Mouse (Mus musculus) megakaryocyte, embryonic 14.5 days (primary cell): ENCODE data around the gene Adamts7. TPM values are rescaled to one million over a fixed set of nuclear protein-coding genes. Genes with fewer than 3 reads are reported as not detected.

Source experiments
- H3K27me3 ChIP-seq: replicated peaks from 2 replicates; pipeline ENCODE3; 2012; ENCODE audit warnings: inconsistent platforms
- H3K36me3 ChIP-seq: replicated peaks from 2 replicates; pipeline ENCODE3; 2012; ENCODE audit warnings: low read length, inconsistent platforms, mixed read lengths
- H3K4me1 ChIP-seq: 2 replicates; pipeline ENCODE4 v1.6.1; 2012; ENCODE audit warnings: inconsistent platforms
- H3K4me3 ChIP-seq: replicated peaks from 2 replicates; pipeline ENCODE3; 2012; ENCODE audit warnings: moderate library complexity, mild to moderate bottlenecking, inconsistent platforms
- H3K9me3 ChIP-seq: 2 replicates; pipeline ENCODE4 v1.6.1; 2012; ENCODE audit warnings: inconsistent platforms
- FLI1 ChIP-seq: IDR thresholded peaks from 2 replicates; pipeline ENCODE4 v1.6.1; 2012; ENCODE audit warnings: low read length, inconsistent platforms, mixed read lengths
- GATA1 ChIP-seq: IDR thresholded peaks from 3 replicates; pipeline ENCODE4 v1.6.1; 2012; ENCODE audit warnings: mixed read lengths, low read length, inconsistent platforms, borderline replicate concordance
- polyA plus RNA-seq: library from polyadenylated mRNA; stranded (reverse); fragments of >175 nt; gene quantifications from 2 replicates; pipeline ENCODE4 v1.2.3, GENCODE M21; 2012; ENCODE audit warnings: low replicate concordance; ENCODE audit not compliant: insufficient read depth

Adamts7 gene
- polyA plus RNA-seq, 1 experiment = 0.03 TPM

- Histone ChIP-seq H3K4me1 (peaks cover 10% of the 10 kb centered on the region), H3K9me3 (no peaks in the 10 kb centered on the region), H3K27me3 (peaks cover 55% of the 10 kb centered on the region), H3K4me3 (no peak overlapping the region), H3K36me3 (peaks cover 16% of the 10 kb centered on the region)
- no peak for TF ChIP-seq FLI1
- no peak for TF ChIP-seq GATA1
Observed at GRCm38 (mm10) chr9:90196262-90196661, 33.4 kb downstream of the Adamts7 start.

GRCm38 (mm10) chr9:90197116-90197665 lies 34.3 kb downstream of the Adamts7 start:
- TF ChIP-seq GATA1 (no peak), FLI1 (no peak)
- Histone ChIP-seq H3K4me1 (peaks cover 12% of the 10 kb centered on the region), H3K9me3 (no peaks in the 10 kb centered on the region), H3K27me3 (peaks cover 45% of the 10 kb centered on the region), H3K4me3 (no peak overlapping the region), H3K36me3 (peaks cover 24% of the 10 kb centered on the region)

GRCm38 (mm10) chr9:90197866-90198383 lies 35.1 kb downstream of the Adamts7 start:
- peaks cover 30% of the 10 kb centered on the region for H3K36me3 ChIP-seq
- TF ChIP-seq GATA1 (no peak), FLI1 (no peak)
- peaks cover 13% of the 10 kb centered on the region for H3K4me1 ChIP-seq
- H3K27me3 ChIP-seq = peaks cover 38% of the 10 kb centered on the region
- H3K4me3 ChIP-seq = no peak overlapping the region
- no peaks in the 10 kb centered on the region for H3K9me3 ChIP-seq

DNA sequence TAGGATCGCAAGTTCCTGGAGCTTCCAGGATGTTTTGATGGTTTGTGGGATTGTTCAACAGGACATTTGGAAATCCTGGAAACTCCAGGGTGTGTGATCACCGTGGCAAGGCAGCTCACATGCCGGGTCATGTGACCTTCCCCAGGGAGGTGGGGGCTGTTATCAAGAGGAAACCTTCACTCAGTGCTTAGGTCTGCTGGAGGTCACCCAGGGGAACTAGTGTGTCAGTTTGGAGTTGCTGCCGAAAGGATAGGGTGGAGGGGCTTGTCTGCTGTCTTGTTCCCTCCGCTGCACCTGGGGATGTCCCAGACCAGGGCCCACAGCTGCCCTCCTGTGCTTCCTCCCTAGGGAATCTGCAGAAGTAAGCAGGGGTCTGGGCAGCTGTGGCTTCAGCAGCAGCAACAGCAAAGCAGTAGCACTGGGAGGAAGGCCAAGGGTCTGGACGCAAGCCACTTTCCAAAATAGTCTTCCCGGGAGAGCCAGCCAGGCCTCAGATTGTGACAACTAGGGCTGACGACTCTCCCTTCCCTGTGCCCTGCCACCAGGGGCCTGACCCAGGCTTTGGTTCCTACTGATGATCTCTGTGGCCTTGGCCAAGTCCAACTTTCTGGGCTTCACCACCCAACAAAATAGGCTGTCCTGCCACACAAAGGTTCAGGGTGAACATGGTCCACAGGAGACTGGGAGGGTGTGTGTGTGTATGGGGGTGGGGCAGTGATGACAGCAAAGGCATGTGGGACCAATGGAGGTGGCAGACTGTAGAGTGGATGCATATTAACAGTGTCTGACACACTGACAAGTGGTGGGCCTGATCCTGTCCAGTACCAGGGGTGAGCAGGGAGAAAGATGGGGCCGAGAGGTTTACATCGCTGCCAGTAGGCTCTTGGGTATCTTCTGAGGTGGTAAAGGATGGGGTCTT lies 35.9 kb downstream of the Adamts7 start:
- Histone ChIP-seq H3K36me3 (peaks cover 39% of the 10 kb centered on the region), H3K4me3 (peak overlapping the region; percentile 14), H3K4me1 (peaks cover 13% of the 10 kb centered on the region), H3K27me3 (peaks cover 32% of the 10 kb centered on the region), H3K9me3 (no peaks in the 10 kb centered on the region)
- TF ChIP-seq GATA1 = no peak
- TF ChIP-seq FLI1 = no peak

DNA sequence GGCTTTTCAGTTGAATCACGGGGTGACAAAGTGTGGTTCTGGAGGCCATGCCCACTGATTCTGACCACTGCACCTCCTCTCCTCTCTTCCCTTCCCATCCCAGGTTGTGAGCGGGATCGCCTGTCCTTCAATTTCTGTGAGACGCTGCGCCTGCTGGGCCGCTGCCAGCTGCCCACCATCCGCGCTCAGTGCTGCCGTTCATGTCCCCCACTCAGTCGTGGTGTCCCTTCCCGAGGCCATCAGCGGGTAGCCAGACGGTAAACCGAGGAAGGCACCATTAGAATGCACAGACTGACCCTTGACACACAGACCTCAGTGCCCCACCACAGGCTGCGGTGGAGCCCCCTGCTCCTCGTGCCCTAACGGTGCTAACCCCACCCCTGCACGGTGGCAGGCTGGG lies 36.7 kb downstream of the Adamts7 start:
- no peaks in the 10 kb centered on the region for H3K9me3 ChIP-seq
- TF ChIP-seq GATA1 = no peak
- no peak for TF ChIP-seq FLI1
- H3K4me1 ChIP-seq = peaks cover 13% of the 10 kb centered on the region
- H3K27me3 ChIP-seq = peaks cover 26% of the 10 kb centered on the region
- peaks cover 47% of the 10 kb centered on the region for H3K36me3 ChIP-seq
- H3K4me3 ChIP-seq = no peak overlapping the region

DNA sequence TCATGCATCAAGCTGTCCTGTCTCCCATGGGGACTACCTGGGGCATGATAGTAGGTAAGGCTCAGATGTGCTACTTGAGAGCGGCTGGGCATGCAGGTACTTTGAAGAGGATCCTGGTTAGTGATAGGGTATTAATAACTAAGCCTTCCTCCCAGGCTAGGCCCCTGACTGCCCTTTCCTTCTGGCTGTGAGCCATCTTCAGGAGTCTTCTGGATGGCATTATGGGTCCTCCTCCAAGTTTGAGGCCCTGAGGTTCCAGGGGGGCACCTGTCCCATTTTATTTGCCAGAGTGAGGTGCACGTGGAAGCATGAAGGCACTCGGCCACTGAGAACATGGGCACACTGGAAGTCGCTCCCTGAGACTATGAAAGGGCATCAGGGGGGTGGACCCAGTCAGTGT lies 37.6 kb downstream of the Adamts7 start:
- TF ChIP-seq GATA1 (no peak), FLI1 (no peak)
- peaks cover 22% of the 10 kb centered on the region for H3K27me3 ChIP-seq
- peaks cover 56% of the 10 kb centered on the region for H3K36me3 ChIP-seq
- H3K4me1 ChIP-seq = peaks cover 13% of the 10 kb centered on the region
- H3K4me3 ChIP-seq = no peak overlapping the region
- H3K9me3 ChIP-seq = no peaks in the 10 kb centered on the region

- Histone ChIP-seq H3K4me1 (peaks cover 13% of the 10 kb centered on the region), H3K9me3 (no peaks in the 10 kb centered on the region)
Observed at GRCm38 (mm10) chr9:90201096-90201495, 38.2 kb downstream of the Adamts7 start.

DNA sequence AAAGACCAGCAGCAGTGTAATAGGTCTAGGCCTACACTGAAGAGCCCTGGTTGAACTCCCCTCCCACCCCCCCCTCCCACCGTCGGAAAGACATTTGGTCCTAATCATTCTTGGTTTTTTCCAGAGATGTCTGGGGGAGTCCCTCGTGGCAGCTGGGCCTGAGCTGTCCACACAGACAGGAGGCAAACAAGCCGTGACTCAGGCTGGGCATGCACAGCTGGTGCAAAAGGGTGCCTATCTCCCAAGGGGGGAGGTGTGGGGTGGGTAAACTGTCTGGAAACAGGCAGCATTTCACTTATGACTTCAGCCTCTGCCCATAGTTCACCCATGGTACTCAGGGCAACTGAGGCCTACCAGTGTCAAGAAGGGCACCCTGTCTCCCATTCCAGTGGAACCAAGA lies 38.7 kb downstream of the Adamts7 start:
- H3K4me3 ChIP-seq = no peak overlapping the region
- H3K27me3 ChIP-seq = peaks cover 13% of the 10 kb centered on the region
- H3K36me3 ChIP-seq = peaks cover 66% of the 10 kb centered on the region
- peaks cover 16% of the 10 kb centered on the region for H3K4me1 ChIP-seq
- TF ChIP-seq FLI1 (no peak), GATA1 (no peak)
- no peaks in the 10 kb centered on the region for H3K9me3 ChIP-seq

More at GRCm38 (mm10) chr9:90201096-90201495, 38.2 kb downstream of the Adamts7 start:
- H3K36me3 ChIP-seq = peaks cover 62% of the 10 kb centered on the region
- H3K27me3 ChIP-seq = peaks cover 18% of the 10 kb centered on the region
- no peak for TF ChIP-seq FLI1
- no peak for TF ChIP-seq GATA1
- no peak overlapping the region for H3K4me3 ChIP-seq

DNA sequence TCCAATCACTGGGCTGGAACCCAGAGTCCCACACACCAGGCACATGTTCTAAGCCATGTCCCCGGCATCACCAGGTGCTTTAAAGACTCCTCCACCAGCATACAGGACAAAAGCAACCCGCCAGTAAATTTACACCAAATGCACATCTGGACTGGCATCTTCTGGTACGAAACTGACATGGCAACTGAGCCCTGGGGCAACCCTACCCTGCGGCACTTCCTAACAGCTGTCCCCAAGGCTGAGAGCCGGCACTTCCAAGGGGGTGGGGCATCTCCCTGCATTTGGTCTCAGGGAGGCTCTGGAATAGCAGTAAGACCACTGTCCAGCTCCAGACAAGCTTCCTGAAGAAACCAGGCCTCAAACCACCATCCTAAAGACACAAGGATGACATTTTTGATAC lies 40.4 kb downstream of the Adamts7 start:
- Histone ChIP-seq H3K4me3 (no peak overlapping the region), H3K9me3 (no peaks in the 10 kb centered on the region), H3K27me3 (no peaks in the 10 kb centered on the region), H3K36me3 (peaks cover 83% of the 10 kb centered on the region), H3K4me1 (peaks cover 21% of the 10 kb centered on the region)
- TF ChIP-seq FLI1 = no peak
- TF ChIP-seq GATA1 = no peak
